Mouse (Mus musculus) embryonic facial prominence, embryonic 10.5 days (tissue): ENCODE measurements at regions not wholly inside any gene's neighbourhood (a gene's known extent, or its start where the extent isn't known, plus 50 kb on each side); places are given as distances from the start of the nearest gene placed in this dataset.
A peak's percentile ranks its signal among the peaks of the same experiment; 100 is the strongest.

ENCODE experiments used
- DNase-seq: peaks from one replicate; pipeline ENCODE4 v3.0.0-alpha.2; 2017; ENCODE audit warnings: low spot score
- H3K27ac ChIP-seq: fragments of 300-500 bp; sonication (generic); replicated peaks from 2 replicates; pipeline ENCODE4 v1.5.1; 2016; ENCODE audit warnings: mild to moderate bottlenecking
- H3K27me3 ChIP-seq: fragments of 300-500 bp; sonication (generic); replicated peaks from 2 replicates; pipeline ENCODE4 v1.6.1; 2016; ENCODE audit warnings: low read depth, mild to moderate bottlenecking; ENCODE audit not compliant: poor library complexity, severe bottlenecking
- H3K36me3 ChIP-seq: fragments of 300-500 bp; sonication (generic); replicated peaks from 2 replicates; pipeline ENCODE4 v1.6.1; 2016; ENCODE audit warnings: mild to moderate bottlenecking, moderate library complexity
- H3K4me1 ChIP-seq: fragments of 300-500 bp; sonication (generic); 2 replicates; pipeline ENCODE4 v1.6.1; 2016
- H3K4me3 ChIP-seq: fragments of 300-500 bp; sonication (generic); 2 replicates; pipeline ENCODE4 v1.5.1; 2016; ENCODE audit warnings: mild to moderate bottlenecking, moderate library complexity
- H3K9me3 ChIP-seq: fragments of 300-500 bp; sonication (generic); 2 replicates; pipeline ENCODE4 v1.6.1; 2016; ENCODE audit warnings: mild to moderate bottlenecking
- WGBS: fragments of 180-500 bp; shearing (Covaris S2); methylation state at CpG from one replicate; pipeline ENCODE4 v1.1.7; 2016; 5-methylcytosine and 5-hydroxymethylcytosine counted together

DNA sequence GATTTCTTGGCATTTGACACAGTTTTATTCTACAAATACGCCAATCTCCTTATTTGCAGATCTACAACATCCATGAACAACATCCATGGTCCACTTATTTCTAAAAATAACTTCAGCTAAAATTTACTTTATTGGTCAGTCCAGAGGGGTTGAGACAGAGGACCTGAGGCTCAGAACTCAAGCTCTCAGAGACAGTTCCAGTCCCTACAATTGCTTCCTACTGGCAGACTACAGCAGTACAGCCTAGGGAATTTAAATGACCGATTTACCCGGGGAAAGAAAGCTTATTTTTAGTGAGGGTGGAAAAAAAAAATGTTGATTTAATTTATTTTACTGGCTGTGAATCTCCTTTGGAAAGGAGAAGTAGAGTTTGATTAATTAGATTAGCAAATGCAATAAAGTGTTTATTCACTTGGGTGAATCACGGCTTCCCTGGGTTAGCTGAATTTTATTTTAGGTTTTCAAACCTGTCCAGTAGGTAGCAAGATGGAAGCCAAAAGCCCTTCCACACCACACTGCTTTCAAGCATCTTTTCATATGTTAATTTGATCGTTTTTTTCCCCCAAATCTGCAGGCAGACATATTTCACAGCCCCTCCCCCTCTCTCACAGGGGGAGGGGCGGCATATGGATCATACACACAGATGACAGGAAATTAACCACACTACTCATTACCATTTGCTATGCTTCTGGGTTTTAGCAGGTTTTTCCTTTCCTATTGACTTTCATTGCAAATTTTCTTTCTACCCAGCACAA is 143.0 kb downstream of the Sox4 start:
- peak; percentile 32 for DNase-seq
- Histone ChIP-seq H3K27ac (peak overlapping the region; percentile 44; the same call in 1 of the 2 replicates), H3K4me3 (no peak overlapping the region), H3K27me3 (no peaks in the 10 kb centered on the region), H3K4me1 (peaks cover 74% of the 10 kb centered on the region), H3K36me3 (no peaks in the 10 kb centered on the region), H3K9me3 (no peaks in the 10 kb centered on the region)
- WGBS = 46% methylated on average over 6 of the region's 6 CpGs

DNA sequence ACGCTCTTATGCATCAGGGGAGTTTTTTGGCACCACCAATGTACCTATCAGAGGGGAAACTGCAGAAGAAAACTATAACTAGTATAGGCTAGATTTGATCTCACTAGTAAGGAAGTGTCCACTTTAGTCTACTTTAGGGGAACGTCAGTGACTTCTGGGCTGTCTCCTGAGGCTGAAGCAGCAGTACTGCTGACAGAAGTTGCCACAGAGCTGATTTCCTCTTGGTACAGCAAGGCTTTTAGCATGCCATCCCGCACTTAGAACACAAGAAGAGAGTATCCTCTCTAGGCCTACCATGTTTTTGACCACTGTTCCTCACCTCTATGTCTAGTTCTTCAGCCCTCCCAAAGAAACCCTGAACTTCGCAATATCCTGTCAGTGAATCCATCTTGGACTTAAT is 148.2 kb downstream of the Sox4 start:
- DNase-seq = no peak
- H3K27ac ChIP-seq = no peak overlapping the region
- 66% methylated on average over 4 of the region's 4 CpGs for WGBS

DNA sequence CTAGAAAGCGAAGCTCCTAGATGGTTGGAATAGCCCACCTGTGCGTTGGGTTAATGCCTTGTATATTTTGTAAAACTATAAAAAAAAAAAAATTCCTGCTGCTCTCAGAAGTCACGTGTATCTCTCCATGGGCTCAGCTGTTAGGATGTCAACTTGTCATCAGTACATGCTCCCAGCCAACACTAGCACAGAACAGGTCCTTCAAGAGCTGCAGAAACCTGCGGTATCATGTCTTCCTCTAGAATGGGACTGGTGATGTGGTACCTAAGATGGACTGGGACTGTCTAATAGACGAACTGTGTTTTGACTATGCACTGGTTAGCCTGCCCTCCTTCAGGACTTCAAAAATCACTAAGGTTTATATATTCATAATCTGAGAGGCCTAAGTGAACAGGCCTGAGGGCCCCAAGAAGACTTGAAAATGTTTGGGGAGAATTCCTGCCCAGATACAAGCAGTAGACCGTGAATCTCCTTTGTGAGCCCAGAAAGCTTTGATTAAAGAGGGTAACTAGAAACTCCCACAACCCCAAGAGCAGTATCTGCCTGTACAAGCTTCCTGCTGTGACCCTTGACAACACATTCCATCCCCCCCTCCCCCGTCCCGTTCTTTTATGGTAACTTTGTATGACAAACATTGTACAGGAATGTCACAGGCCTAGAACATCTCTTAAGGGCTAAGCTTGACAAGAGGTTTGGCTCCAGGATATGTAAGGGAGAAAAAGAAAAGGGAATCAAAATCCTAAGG is 152.1 kb downstream of the Sox4 start:
- Histone ChIP-seq H3K4me1 (peaks cover 44% of the 10 kb centered on the region), H3K27me3 (no peaks in the 10 kb centered on the region), H3K4me3 (no peak overlapping the region), H3K9me3 (no peaks in the 10 kb centered on the region), H3K27ac (peak overlapping the region; percentile 44; the same call in 1 of the 2 replicates), H3K36me3 (no peaks in the 10 kb centered on the region)
- WGBS = 52% methylated on average over 8 of the region's 8 CpGs
- DNase-seq = no peak

More for the DNA sequence above, 148.2 kb downstream of the Sox4 start:
- no peaks in the 10 kb centered on the region for H3K9me3 ChIP-seq
- H3K4me1 ChIP-seq = peaks cover 44% of the 10 kb centered on the region
- no peaks in the 10 kb centered on the region for H3K27me3 ChIP-seq
- H3K4me3 ChIP-seq = no peak overlapping the region
- no peaks in the 10 kb centered on the region for H3K36me3 ChIP-seq

DNA sequence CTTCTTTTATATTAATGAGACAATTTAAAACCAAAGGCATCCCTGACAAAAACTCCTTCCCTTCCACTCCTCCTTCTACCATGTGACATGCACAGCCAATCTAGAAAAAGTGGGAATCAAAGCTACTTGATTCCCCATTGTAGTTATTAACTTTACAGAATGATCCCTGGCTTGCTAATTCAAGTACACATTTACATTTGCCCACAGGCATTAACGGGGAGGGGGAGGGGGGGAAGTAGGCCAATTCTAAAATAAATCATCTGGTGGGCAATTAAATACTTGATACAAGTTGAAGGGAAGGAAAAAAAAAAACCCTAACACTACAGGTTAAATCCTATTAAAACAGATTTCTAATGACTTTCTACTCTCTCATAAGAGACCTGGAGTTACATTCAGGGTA is 152.8 kb downstream of the Sox4 start:
- H3K9me3 ChIP-seq = no peaks in the 10 kb centered on the region
- H3K4me3 ChIP-seq = no peak overlapping the region
- no peak for DNase-seq
- H3K27ac ChIP-seq = no peak overlapping the region
- 75% methylated on average over 1 of the region's 1 CpGs for WGBS
- no peaks in the 10 kb centered on the region for H3K27me3 ChIP-seq
- no peaks in the 10 kb centered on the region for H3K36me3 ChIP-seq
- peaks cover 45% of the 10 kb centered on the region for H3K4me1 ChIP-seq

DNA sequence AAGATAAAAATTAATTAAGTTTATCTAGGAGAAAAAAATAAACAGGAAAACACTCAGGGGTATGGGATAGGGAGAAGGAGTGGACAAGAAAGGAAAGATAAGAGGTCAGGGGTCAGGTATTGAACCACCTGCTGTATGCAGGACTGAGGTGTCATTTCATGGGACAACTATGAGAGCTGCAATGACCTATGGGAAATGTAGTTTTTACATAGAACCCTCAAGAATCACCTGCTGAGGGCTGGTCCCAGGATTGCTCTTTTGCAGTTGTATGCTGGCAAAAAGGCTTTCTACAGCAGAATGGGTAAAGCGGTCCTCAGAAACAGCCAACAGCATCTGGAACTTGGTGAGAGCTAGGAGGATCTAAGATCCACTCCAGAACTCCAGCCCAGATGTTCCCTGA is 154.0 kb downstream of the Sox4 start:
- 85% methylated on average over 1 of the region's 1 CpGs for WGBS
- no peak overlapping the region for H3K4me3 ChIP-seq
- no peak for DNase-seq
- no peaks in the 10 kb centered on the region for H3K9me3 ChIP-seq
- H3K27ac ChIP-seq = no peak overlapping the region
- H3K36me3 ChIP-seq = no peaks in the 10 kb centered on the region
- no peaks in the 10 kb centered on the region for H3K27me3 ChIP-seq
- H3K4me1 ChIP-seq = peaks cover 55% of the 10 kb centered on the region

DNA sequence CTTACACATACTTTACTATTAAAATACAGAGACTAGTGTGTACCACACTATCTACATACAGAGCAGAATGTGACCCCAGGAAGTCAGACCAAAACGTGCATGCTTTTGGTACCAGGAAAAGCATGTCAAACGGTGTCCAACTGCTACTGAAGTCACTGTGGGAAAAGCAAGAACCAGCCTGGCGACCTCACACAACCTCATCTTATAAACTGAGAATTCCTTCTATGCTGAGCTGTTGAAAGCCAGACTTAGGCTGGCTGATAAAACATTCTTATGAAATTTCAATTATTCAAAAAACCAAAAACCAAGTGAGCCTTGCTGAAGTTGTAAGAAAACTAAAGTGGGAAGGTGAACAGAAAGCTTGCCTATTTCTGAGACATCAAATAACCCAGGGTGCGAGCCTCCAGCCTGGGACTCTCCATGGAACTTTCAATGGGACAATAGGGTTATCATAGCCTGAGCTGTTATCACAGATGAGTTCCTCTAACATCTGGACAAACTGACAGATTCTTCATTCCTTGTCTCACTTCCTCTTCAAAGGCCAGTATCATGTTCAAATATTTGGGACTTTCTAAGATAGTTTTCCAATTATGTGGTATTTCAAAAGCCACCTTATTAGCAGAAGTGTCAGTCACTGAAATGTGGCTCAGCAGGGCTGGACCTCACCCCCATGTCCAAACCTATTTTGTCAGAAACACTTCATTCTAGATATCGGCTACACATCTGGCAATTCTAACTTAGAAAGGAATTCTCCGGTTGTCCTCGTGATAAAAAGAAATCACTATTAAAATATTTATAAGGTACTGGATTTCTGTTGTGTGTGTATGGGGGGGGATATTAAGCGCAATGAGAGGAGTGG is 155.7 kb downstream of the Sox4 start:
- Histone ChIP-seq H3K27ac (no peak overlapping the region), H3K27me3 (no peaks in the 10 kb centered on the region), H3K4me3 (no peak overlapping the region), H3K4me1 (peaks cover 71% of the 10 kb centered on the region), H3K36me3 (no peaks in the 10 kb centered on the region), H3K9me3 (no peaks in the 10 kb centered on the region)
- 71% methylated on average over 8 of the region's 8 CpGs for WGBS
- DNase-seq = no peak

DNA sequence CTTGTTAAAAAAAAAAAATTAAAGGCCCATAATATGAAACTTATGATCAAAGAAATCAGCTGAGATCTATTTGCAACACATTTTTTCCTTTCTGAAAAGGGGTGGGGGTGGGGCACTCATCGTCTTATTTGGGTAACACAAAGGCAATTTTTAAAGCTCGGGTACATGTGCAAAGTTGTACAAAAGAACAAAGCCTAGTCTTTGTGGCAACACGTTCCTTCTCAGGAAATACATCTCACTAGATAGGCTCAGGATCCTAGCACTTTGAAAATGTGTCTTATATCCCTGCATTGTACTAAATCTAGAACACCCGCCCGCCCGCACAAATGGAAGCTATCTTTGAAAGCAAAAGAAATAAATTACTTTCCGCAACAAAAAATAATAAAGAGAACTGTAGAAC is 158.2 kb downstream of the Sox4 start:
- Histone ChIP-seq H3K9me3 (no peaks in the 10 kb centered on the region), H3K4me1 (peaks cover 75% of the 10 kb centered on the region), H3K4me3 (no peak overlapping the region), H3K27ac (no peak overlapping the region), H3K36me3 (no peaks in the 10 kb centered on the region), H3K27me3 (no peaks in the 10 kb centered on the region)
- 66% methylated on average over 7 of the region's 7 CpGs for WGBS
- no peak for DNase-seq

DNA sequence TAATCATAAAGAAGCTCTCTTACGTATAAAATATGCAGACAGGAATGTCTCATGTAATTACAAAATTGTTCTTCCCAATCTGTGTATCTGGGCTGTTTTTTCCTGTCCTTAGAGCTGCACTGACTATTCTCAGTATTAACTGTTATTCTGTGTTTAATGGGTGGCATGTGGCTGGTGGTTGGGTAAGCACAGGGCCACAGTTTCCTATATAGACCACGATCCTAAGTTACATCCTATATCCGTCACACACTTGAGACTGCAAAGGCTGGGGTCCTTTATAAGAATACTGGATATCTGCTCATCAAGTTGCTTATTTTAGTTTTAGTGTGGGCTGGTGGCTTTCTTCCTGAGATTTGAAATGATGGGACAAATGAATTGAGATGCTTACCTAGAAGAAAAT is 159.0 kb downstream of the Sox4 start:
- DNase-seq = no peak
- 87% methylated on average over 3 of the region's 3 CpGs for WGBS
- Histone ChIP-seq H3K9me3 (no peaks in the 10 kb centered on the region), H3K4me3 (no peak overlapping the region), H3K36me3 (no peaks in the 10 kb centered on the region), H3K27me3 (no peaks in the 10 kb centered on the region), H3K4me1 (peaks cover 74% of the 10 kb centered on the region), H3K27ac (no peak overlapping the region)

DNA sequence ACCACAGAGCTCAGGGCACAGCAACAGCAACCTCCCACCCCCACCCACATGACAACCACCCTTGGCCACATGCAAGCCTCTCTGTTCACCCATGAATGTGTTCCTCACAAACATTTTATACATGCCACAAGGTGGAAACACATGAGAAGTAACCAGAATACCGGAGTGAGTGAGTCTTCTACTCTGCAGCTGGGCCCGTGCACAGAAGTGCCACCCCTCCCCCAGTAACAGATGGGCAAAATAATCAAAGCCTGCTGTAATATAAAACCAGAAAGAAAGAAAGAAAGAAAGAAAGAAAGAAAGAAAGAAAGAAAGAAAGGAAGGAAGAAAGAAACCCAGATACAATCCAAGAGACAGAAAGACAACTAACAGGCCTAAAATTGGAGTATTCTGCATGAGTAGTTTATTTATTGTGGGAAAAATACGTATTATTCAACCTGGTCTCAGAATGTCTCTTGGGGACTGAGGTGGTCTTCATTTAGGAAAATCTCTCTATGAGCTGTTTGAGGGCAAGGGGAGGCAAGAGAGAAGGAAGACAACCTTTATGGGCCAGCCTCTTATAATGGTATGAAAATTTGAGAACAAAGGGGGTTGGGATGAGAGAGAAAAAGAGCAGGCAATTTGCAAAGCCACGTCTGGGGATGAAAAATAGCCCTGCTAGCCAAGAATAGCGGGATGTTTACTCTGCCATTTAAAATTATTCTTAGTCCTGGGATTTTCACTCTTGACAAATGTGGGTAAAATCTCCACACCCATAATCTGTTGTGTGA is 160.2 kb downstream of the Sox4 start:
- H3K4me3 ChIP-seq = peak overlapping the region; percentile 23; the same call in 1 of the 2 replicates
- peaks cover 72% of the 10 kb centered on the region for H3K4me1 ChIP-seq
- 24% methylated on average over 5 of the region's 5 CpGs for WGBS
- H3K27ac ChIP-seq = peak overlapping the region; percentile 80
- H3K27me3 ChIP-seq = no peaks in the 10 kb centered on the region
- H3K36me3 ChIP-seq = no peaks in the 10 kb centered on the region
- H3K9me3 ChIP-seq = no peaks in the 10 kb centered on the region
- peak; percentile 41 for DNase-seq

DNA sequence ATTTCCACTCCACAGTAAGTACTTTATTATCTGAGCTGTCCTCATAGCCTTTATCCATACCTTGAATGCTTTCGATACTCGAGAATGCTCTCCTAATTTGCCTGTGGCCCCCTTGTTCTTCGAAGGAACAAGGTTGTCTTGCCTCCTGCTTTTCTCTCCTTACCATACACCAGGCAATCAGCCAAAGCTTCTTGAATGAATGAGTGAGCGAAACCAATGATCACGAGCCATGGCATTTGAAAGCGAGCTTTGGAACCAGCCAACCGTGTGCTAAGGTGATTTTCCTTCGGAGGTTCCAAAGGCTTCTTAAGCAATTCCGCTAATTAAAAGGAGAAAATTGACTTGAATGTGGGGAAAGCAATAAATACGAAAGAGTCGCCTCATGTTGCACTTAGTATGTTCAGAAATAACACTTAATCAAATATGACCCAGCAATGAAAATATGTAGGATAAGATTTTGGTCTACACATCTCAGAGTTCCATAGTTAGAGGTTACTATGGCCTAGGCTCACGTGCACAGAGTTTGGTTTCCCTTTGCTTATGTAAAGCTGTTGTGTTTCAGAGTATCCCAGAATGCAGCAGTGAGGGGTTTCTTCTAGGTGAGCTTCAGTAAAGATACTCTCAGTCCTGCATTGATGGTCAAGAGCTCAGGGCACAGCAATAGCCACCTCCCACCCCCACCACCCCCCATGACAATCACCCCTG is 160.9 kb downstream of the Sox4 start:
- no peaks in the 10 kb centered on the region for H3K27me3 ChIP-seq
- H3K27ac ChIP-seq = peak overlapping the region; percentile 80
- peaks cover 70% of the 10 kb centered on the region for H3K4me1 ChIP-seq
- H3K36me3 ChIP-seq = no peaks in the 10 kb centered on the region
- H3K9me3 ChIP-seq = no peaks in the 10 kb centered on the region
- WGBS = 66% methylated on average over 12 of the region's 12 CpGs
- no peak overlapping the region for H3K4me3 ChIP-seq
- DNase-seq = no peak

DNA sequence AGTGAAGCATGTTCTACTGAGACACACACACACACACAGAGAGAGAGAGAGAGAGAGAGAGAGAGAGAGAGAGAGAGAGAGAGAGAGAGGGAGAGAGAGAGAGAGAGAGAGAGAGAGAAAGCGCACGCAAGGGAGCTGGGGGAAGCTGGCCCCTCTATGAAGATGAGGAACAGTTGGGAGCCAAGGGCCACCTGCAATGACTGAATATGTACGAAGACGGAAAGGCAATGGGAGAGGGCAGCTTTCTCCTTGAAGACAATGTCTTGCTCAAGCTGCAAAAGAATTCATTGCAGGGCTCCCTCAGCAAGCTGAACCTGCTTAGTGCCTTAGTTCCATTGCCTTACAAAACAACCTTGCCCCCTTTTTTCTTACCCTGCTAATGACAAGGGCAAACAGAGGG is 163.1 kb downstream of the Sox4 start:
- 52% methylated on average over 4 of the region's 4 CpGs for WGBS
- Histone ChIP-seq H3K4me1 (peaks cover 64% of the 10 kb centered on the region), H3K36me3 (no peaks in the 10 kb centered on the region), H3K27ac (peak overlapping the region; percentile 57; the same call in 1 of the 2 replicates), H3K4me3 (no peak overlapping the region), H3K9me3 (no peaks in the 10 kb centered on the region), H3K27me3 (no peaks in the 10 kb centered on the region)
- DNase-seq = no peak
